Mouse (Mus musculus) hindbrain, embryonic 16.5 days (tissue): ENCODE results near the gene Hes2. TPM values are rescaled to one million over a fixed set of nuclear protein-coding genes. Genes with fewer than 3 reads are reported as not detected.

Source experiments
- ATAC-seq: fragments of 200-750 bp; cut with Nextera tagmentation; 2 replicates; pipeline ENCODE4 v1.8.0; 2017; ENCODE audit warnings: moderate TSS enrichment, moderate library complexity
- H3K27ac ChIP-seq: fragments of 300-500 bp; sonication (generic); 2 replicates; pipeline ENCODE4 v1.5.1; 2014; ENCODE audit warnings: low read depth, mild to moderate bottlenecking, control low read depth, low read length, moderate library complexity
- H3K27me3 ChIP-seq: fragments of 300-500 bp; sonication (generic); replicated peaks from 2 replicates; pipeline ENCODE4 v1.6.1; 2014; ENCODE audit warnings: low read length; ENCODE audit not compliant: control insufficient read depth, insufficient read depth
- H3K36me3 ChIP-seq: fragments of 300-500 bp; sonication (generic); 2 replicates; pipeline ENCODE4 v1.6.1; 2014; ENCODE audit warnings: mild to moderate bottlenecking, low read length, moderate library complexity, mixed read lengths; ENCODE audit not compliant: control insufficient read depth, insufficient read depth
- H3K4me1 ChIP-seq: fragments of 300-500 bp; sonication (generic); 2 replicates; pipeline ENCODE4 v1.6.1; 2014; ENCODE audit warnings: low read depth, low read length; ENCODE audit not compliant: control insufficient read depth, insufficient read depth
- H3K4me2 ChIP-seq: fragments of 300-500 bp; sonication (generic); 2 replicates; pipeline ENCODE4 v1.6.1; 2014; ENCODE audit warnings: mild to moderate bottlenecking, low read length, control low read depth, moderate library complexity
- H3K4me3 ChIP-seq: fragments of 300-500 bp; sonication (generic); 2 replicates; pipeline ENCODE4 v1.5.1; 2014; ENCODE audit warnings: mild to moderate bottlenecking, low read length, control low read depth, moderate library complexity
- H3K9ac ChIP-seq: fragments of 300-500 bp; sonication (generic); 2 replicates; pipeline ENCODE4 v1.6.1; 2014; ENCODE audit warnings: low read depth, mild to moderate bottlenecking, control low read depth, low read length, moderate library complexity
- H3K9me3 ChIP-seq: fragments of 300-500 bp; sonication (generic); 2 replicates; pipeline ENCODE4 v1.6.1; 2014; ENCODE audit warnings: mild to moderate bottlenecking, low read length, moderate library complexity; ENCODE audit not compliant: control insufficient read depth
- WGBS: fragments of 180-500 bp; shearing (Covaris S2); extraction: QIAGEN DNeasy Blood & Tissue Kit; methylation state at CpG from one replicate; pipeline ENCODE4 v1.1.7; 2014; 5-methylcytosine and 5-hydroxymethylcytosine counted together
- polyA plus RNA-seq: library from polyadenylated mRNA; unstranded; fragments of >200 nt; fragmentation: Nextera tagmentation; extraction: Ambion mirVana; gene quantifications from 2 replicates; pipeline ENCODE4 v1.2.1, GENCODE M21; 2015

The Hes2 gene
- polyA plus RNA-seq, 1 experiment from 2014 or later, result not detected

- Histone ChIP-seq H3K4me1 (peaks cover 17% of the 10 kb centered on the region), H3K27ac (no peak overlapping the region), H3K27me3 (peaks cover 73% of the 10 kb centered on the region), H3K9me3 (no peaks in the 10 kb centered on the region), H3K4me3 (peak overlapping the region; percentile 33), H3K4me2 (peak overlapping the region; percentile 57), H3K9ac (peak overlapping the region; percentile 22; the same call in 1 of the 2 replicates), H3K36me3 (no peaks in the 10 kb centered on the region)
- WGBS, result under 1% methylated on average over 77 of the region's 85 CpGs
- ATAC-seq, result peak; percentile 86
Observed at GRCm38 (mm10) chr4:152130771-152131653, 27.7 kb upstream of the Hes2 start.

DNA sequence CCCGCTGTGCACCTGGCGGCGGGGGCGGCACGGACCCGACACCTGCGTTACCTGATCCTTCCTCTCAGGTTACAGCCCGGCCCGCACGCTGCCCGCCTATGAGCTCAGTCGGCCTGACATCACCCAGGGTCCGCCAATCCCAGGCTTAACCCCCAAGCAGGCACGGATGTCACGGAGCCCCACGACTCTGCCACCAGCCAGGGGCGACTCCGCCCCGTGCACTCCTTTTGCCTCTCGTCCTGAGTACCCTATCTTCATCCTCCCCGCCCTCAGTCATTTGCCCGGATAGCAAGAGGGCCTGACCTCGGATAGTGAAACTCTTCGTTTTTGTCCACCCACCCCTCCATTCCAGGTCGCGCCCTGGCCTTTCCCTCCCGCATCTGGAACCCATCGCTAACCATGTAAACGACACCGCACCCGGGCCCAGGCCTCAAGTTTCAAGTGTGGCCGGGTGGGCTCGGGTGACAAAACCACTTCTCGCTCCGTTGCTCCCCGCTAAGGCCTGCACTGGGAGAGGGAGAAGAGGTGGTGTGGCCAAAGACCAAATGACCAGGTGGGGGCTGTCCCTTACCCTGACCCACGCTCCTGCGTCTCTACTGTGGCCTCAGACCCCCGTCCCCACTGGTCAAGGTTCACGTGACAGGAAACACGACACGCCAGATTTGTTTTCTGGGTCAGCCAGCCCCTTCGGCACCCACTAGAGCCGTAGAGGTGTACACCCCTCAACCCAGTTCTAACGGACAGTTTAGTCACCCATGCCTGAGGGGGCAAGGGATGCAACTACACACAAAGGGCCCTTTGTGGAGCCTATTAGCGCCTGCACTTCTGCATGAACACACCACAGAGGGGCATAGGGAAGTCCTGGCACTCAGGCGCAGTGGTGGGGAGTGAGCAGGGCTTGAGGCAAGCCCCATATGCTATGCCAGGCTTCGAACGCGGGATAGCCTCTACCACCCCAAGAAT is 26.6 kb upstream of the Hes2 start:
- H3K27me3 ChIP-seq, result peaks cover 65% of the 10 kb centered on the region
- no peaks in the 10 kb centered on the region for H3K9me3 ChIP-seq
- peaks cover 11% of the 10 kb centered on the region for H3K4me1 ChIP-seq
- H3K4me3 ChIP-seq, result no peak overlapping the region; the same call in 1 of the 2 replicates
- H3K4me2 ChIP-seq, result peak overlapping the region; percentile 1; the same call in 1 of the 2 replicates
- H3K36me3 ChIP-seq, result no peaks in the 10 kb centered on the region
- no peak overlapping the region for H3K9ac ChIP-seq
- 5% methylated on average over 50 of the region's 50 CpGs for WGBS
- ATAC-seq, result no peak
- H3K27ac ChIP-seq, result no peak overlapping the region

DNA sequence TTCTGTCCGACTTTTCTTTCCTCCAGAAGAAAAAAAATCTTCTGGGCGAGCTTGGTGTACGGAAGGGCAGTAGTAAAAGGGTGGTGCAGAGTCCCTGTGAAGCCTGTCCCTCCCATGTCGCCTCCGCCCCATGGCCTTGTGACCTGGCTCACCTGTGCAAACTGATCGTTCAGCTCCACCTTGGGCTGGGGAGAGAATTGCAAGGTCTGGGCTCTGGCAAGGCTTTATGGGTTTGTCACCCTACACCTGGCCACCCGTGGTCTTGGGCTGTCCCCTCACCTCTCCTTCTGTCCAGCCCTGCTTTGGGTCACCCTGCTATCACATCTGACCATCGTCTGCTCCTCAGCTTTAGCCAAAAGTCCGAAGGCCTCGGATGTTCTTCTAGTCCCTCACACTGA is 25.9 kb upstream of the Hes2 start:
- ATAC-seq, result no peak
- WGBS, result 30% methylated on average over 10 of the region's 10 CpGs
- H3K27me3 ChIP-seq, result peaks cover 58% of the 10 kb centered on the region

GRCm38 (mm10) chr4:152133213-152133612 is 25.5 kb upstream of the Hes2 start:
- Histone ChIP-seq H3K9ac (no peak overlapping the region), H3K4me2 (no peak overlapping the region), H3K4me3 (no peak overlapping the region), H3K9me3 (no peaks in the 10 kb centered on the region), H3K27ac (no peak overlapping the region), H3K4me1 (peaks cover 12% of the 10 kb centered on the region), H3K36me3 (no peaks in the 10 kb centered on the region), H3K27me3 (peaks cover 56% of the 10 kb centered on the region)
- ATAC-seq, result no peak
- WGBS, result 50% methylated on average over 5 of the region's 5 CpGs

More for the DNA sequence above, 25.9 kb upstream of the Hes2 start:
- Histone ChIP-seq H3K4me2 (no peak overlapping the region), H3K9me3 (no peaks in the 10 kb centered on the region), H3K27ac (no peak overlapping the region), H3K36me3 (no peaks in the 10 kb centered on the region), H3K4me3 (no peak overlapping the region), H3K4me1 (peaks cover 11% of the 10 kb centered on the region), H3K9ac (no peak overlapping the region)

DNA sequence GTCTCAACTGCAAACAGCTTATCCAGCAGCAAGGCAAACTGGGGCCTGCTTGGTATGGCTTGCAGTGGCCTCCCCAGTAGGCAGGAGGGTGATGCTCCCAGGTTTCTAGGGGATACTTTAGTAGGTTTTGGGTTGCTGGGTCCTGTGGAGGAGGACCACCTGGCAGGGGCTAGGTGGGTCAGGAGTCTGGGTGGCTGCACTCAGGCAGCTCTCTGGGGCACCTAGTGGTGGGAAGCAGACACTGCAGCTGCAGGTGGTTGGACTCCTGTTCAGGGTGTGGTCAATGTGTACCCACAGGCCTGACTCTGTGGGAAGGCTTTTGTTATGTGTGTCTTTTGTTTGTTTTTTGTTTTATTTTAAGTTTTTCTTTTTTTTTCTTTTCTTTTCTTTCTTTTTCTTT is 24.2 kb upstream of the Hes2 start:
- Histone ChIP-seq H3K36me3 (no peaks in the 10 kb centered on the region), H3K4me3 (no peak overlapping the region), H3K4me2 (no peak overlapping the region), H3K4me1 (peaks cover 21% of the 10 kb centered on the region), H3K27me3 (peaks cover 51% of the 10 kb centered on the region), H3K9me3 (no peaks in the 10 kb centered on the region), H3K9ac (no peak overlapping the region), H3K27ac (no peak overlapping the region)
- no peak for ATAC-seq

GRCm38 (mm10) chr4:152135363-152135762 is 23.3 kb upstream of the Hes2 start:
- Histone ChIP-seq H3K36me3 (no peaks in the 10 kb centered on the region), H3K4me3 (no peak overlapping the region), H3K27ac (no peak overlapping the region), H3K4me2 (no peak overlapping the region), H3K4me1 (peaks cover 21% of the 10 kb centered on the region), H3K9ac (no peak overlapping the region), H3K27me3 (peaks cover 42% of the 10 kb centered on the region), H3K9me3 (no peaks in the 10 kb centered on the region)
- no peak for ATAC-seq
- WGBS, result 78% methylated on average over 12 of the region's 12 CpGs

GRCm38 (mm10) chr4:152136112-152136875 is 22.4 kb upstream of the Hes2 start:
- ATAC-seq, result no peak
- H3K27me3 ChIP-seq, result peaks cover 35% of the 10 kb centered on the region
- H3K9me3 ChIP-seq, result no peaks in the 10 kb centered on the region
- WGBS, result 30% methylated on average over 6 of the region's 6 CpGs
- H3K4me3 ChIP-seq, result no peak overlapping the region
- no peaks in the 10 kb centered on the region for H3K36me3 ChIP-seq
- H3K27ac ChIP-seq, result no peak overlapping the region
- no peak overlapping the region for H3K4me2 ChIP-seq
- no peak overlapping the region for H3K9ac ChIP-seq
- H3K4me1 ChIP-seq, result peaks cover 12% of the 10 kb centered on the region

- Histone ChIP-seq H3K4me2 (no peak overlapping the region), H3K36me3 (no peaks in the 10 kb centered on the region), H3K4me1 (peaks cover 12% of the 10 kb centered on the region), H3K9ac (no peak overlapping the region), H3K4me3 (no peak overlapping the region), H3K9me3 (no peaks in the 10 kb centered on the region), H3K27ac (no peak overlapping the region), H3K27me3 (peaks cover 31% of the 10 kb centered on the region)
- 97% methylated on average over 2 of the region's 2 CpGs for WGBS
- no peak for ATAC-seq
Observed at GRCm38 (mm10) chr4:152136876-152137250, 21.8 kb upstream of the Hes2 start.
